Mouse (Mus musculus): Measurements from ENCODE around the gene Steap1.

Steap1 gene

DNA sequence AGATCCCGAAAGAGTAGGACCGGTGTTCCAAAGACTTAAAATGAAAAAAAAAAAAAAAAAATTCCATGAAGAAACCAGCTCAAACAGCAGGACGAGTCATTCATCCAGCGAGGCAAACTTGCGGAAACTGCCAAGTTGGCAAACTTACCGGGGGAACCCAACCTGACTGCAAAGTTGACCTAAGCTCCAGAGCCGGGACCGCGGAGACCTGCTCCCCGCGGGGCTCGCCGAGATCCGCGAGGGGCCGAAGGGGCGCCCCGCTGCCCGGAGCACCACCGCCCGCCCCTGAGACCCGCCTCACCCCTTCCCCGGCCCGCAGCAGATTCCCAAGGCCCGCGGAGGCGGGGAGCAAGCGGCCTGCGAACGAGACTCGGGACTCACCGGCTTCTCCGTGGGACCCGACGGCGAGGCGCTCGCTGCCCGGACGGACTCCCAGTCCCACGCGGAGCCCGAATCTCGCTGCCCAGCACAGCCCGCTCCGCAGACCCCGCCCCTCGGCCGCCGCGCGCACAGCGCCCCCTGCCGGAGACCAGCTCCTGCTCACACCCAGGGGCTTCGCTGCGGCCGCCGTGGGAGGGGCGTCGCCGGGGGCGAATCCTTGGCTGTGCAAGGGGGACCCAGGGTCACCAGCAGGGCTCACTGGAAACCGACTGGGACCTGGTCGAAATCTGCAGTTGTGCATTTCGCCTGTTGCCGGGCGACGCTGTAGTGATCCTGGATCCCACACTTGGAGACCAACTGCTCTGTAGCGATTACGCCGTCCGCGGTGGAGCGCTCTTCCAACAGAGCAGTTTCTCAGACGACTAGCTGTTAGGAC, at the start of gene Steap1:
TSS of gene Steap1 (minus strand) at position 461 of the 817 bp plus-strand sequence.
- DNase-seq (ENCODE audit: low spot score in 2 of 2), result peak; percentile 40 to 48

DNA sequence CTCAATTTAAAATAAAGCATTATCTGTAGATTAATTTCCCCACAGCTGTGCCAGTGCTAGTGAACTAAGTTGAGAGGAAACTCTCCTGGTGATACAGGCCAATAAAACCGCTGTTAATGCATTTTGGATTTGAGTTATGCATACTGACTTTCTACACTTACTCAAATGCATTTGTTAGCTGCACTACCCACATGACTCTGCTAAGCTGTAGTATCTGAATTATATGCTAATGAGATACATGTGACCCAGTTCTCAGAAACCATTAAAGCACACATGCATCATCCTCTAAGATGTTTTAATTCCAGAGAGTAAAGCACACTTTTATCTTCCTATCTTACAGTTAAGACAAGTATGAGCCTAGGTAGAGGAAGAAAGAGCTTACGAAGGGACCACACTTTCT, 38.0 kb upstream of the Steap1 start:
- no peak for DNase-seq (ENCODE audit: low spot score in 2 of 2)

- no peak for DNase-seq (ENCODE audit: low spot score in 2 of 2)
Observed at GRCm38 (mm10) chr5:5756392-5757019, 7.4 kb upstream of the Steap1 start.

- DNase-seq (ENCODE audit: low spot score in 2 of 2), result peak; percentile 1 to 25
Observed at GRCm38 (mm10) chr5:5755039-5755438, 5.9 kb upstream of the Steap1 start.

GRCm38 (mm10) chr5:5749772-5750222, 671 bp upstream of the Steap1 start:
- no peak for DNase-seq (ENCODE audit: low spot score in 2 of 2)

DNA sequence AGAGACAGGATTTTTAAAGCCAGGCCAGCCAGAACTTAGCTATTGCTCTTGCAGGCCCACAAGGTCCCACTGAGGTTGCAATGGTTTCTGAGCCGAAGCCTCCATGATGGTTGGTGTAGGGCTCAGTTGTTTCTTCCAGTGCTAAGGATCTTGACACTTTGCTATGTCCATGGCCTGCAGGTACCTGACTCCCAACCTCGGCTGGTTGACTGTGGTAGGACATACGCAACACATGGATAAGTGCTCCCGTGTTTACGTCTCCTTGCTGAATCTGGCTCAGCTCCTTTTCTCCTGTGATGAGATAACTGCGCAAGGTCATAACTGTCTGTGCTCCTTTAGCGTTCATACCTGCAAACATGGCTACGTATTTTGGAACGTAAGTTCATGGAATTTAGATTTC, 14.7 kb downstream of the Steap1 start:
- DNase-seq (ENCODE audit: low spot score in 2 of 2), result no peak

- no peak for DNase-seq (ENCODE audit: low spot score in 2 of 2)
Observed at GRCm38 (mm10) chr5:5732858-5733257, 16.3 kb downstream of the Steap1 start.

- DNase-seq (ENCODE audit: low spot score in 2 of 2), result no peak
Observed at GRCm38 (mm10) chr5:5732208-5732607, 16.9 kb downstream of the Steap1 start.

- no peak for DNase-seq (ENCODE audit: low spot score in 2 of 2)
Observed at GRCm38 (mm10) chr5:5729904-5730303, 19.2 kb downstream of the Steap1 start.

GRCm38 (mm10) chr5:5722217-5722616, 26.9 kb downstream of the Steap1 start:
- no peak for DNase-seq (ENCODE audit: low spot score in 2 of 2)

DNA sequence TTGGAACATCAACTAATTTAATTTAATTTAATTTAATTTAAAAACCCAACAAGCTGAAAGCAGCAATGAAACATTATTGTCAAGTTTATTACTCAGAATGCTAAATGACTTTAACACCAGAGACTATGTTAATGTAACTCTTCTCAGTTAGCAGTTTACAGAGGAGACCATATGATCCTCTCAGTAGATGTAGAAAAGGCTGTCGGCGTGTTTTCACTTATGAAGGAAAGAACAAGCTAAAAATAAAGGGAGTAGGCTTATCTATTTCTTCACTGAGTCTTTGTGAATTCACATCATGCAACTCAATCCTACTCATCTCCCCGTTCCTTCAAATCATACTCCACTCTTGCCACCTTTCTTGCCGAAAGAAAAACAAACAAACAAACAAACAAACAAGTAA, 38.1 kb downstream of the Steap1 start:
- DNase-seq (ENCODE audit: low spot score in 2 of 2), result no peak

- no peak for DNase-seq (ENCODE audit: low spot score in 2 of 2)
Observed at GRCm38 (mm10) chr5:5707341-5708278, 41.5 kb downstream of the Steap1 start.

- no peak for DNase-seq (ENCODE audit: low spot score in 2 of 2)
Observed at GRCm38 (mm10) chr5:5705019-5705418, 44.1 kb downstream of the Steap1 start.

GRCm38 (mm10) chr5:5700386-5700785, 48.7 kb downstream of the Steap1 start:
- DNase-seq (ENCODE audit: low spot score in 2 of 2), result no peak

GRCm38 (mm10) chr5:5698830-5699229, 50.3 kb downstream of the Steap1 start:
- DNase-seq (ENCODE audit: low spot score in 2 of 2), result no peak

GRCm38 (mm10) chr5:5695401-5695942, 53.7 kb downstream of the Steap1 start:
- no peak for DNase-seq (ENCODE audit: low spot score in 2 of 2)

- DNase-seq (ENCODE audit: low spot score in 2 of 2), result no peak
Observed at GRCm38 (mm10) chr5:5693956-5694653, 55.0 kb downstream of the Steap1 start, which contains the start of gene Steap2. TSS of gene Steap2 (minus strand) at chr5:5694578.

GRCm38 (mm10) chr5:5693541-5693955, 55.6 kb downstream of the Steap1 start:
- DNase-seq (ENCODE audit: low spot score in 2 of 2), result no peak

DNA sequence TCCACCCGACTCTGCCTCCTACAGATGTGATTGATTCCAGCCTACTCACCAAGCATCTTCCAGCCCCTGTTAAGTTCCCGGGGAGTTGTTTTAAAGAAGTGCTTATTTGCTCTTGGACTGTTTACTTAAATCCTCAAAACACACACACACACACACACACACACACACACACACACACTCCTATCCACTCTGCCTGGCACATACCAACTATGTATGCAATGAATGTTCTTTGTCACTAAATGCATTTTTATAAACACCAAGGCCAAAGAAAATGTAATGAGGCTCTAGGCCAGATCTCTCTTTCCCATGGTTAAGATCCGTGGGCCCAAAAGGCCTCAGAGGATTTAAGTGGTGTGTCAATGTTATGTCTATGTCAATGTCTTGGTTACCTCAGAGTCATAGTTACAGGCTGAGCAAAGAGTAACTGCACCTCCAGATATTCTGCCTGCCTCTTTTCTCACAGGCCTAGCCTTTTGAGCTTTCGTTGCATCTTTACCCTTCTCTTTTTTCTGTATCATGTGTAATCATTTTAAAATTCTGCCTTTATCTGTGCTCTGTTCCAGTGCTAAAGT, 56.9 kb downstream of the Steap1 start:
- DNase-seq (ENCODE audit: low spot score in 2 of 2), result no peak

DNA sequence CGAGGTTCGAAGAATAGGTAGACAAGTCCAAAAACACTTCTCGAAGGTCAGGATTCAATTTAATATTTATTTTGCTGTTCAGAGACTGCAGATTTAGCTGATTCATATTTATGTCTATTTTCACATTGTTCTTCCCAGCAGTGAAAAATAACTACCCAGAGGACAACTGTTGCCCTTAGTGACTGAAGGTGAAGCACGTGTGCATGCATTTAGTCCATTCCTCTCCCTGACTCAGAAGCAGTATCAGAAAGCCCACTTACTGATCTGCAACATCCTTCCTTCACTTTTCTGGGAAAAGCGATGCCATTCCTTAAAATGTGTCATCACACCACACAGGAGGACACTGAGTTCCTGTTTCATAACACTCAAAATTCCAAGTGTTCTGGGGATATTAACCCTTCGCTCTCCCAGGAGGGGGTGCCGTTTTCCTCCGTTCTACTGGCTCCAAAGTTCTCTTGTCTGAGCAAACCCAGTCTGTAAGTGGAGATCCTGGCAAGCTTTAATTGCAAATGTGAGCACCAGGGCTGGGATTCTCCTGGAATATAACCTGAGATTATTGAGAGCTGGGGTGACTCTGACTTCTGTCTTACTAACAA, 60.1 kb downstream of the Steap1 start:
- DNase-seq (ENCODE audit: low spot score in 2 of 2), result no peak
